Mouse (Mus musculus) embryo, embryonic 11.5 days (tissue): ENCODE data around the gene Elane.

ENCODE experiments used
- DNase-seq: peaks from one replicate; pipeline ENCODE4 v3.0.0-alpha.2; 2012; ENCODE audit warnings: low read depth, low spot score

Elane gene

GRCm38 (mm10) chr10:79858416-79859074 lies 27.5 kb upstream of the Elane start:
- DNase-seq = no peak

DNA sequence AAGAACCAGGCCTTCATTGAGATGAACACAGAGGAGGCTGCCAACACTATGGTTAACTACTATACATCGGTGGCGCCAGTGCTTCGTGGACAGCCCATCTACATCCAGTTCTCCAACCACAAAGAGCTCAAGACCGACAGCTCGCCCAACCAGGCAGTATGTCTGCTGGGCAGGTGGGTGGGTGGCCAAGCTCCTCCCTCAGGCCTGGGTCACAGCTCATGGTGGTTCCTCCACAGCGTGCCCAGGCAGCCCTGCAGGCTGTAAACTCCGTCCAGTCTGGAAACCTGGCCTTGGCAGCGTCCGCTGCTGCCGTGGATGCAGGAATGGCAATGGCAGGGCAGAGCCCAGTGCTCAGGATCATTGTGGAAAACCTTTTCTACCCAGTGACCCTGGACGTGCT lies 26.9 kb upstream of the Elane start:
- no peak for DNase-seq

DNA sequence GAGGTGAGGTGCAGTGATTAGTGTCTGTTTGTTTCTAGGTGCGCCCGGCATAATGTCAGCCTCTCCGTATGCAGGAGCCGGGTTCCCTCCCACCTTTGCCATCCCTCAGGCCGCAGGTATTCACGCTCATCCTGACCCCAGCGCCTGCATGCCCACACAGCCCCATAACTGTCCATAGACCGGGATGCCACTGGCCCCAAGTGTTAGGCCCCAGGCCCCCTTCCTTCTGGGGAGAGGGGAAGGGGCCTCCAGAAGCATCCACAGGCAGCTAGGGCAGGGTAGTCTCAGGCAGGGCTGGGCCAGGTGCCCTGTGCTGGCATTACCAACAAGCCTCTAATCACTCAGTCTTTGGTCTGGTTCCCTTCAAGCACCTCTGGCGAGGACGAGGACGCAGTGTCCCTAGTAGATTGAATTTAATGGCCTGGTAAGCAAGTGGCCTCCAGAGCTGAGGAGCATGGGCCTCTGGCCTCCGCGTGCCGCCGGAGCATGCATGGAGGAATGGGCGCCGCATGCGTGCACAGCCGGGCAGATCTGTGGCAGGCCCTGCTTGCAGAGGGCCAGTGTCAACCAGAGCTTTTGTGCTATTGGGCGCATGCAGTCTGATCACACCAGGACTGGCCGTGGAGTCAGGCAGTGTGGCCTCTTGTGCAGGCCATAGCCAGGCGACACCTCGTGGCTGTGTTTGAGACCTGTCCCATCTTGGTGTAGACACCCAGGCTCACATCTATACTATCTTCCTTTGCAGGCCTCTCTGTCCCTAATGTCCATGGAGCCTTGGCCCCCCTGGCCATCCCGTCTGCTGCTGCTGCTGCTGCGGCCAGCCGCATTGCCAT lies 25.8 kb upstream of the Elane start:
- no peak for DNase-seq

DNA sequence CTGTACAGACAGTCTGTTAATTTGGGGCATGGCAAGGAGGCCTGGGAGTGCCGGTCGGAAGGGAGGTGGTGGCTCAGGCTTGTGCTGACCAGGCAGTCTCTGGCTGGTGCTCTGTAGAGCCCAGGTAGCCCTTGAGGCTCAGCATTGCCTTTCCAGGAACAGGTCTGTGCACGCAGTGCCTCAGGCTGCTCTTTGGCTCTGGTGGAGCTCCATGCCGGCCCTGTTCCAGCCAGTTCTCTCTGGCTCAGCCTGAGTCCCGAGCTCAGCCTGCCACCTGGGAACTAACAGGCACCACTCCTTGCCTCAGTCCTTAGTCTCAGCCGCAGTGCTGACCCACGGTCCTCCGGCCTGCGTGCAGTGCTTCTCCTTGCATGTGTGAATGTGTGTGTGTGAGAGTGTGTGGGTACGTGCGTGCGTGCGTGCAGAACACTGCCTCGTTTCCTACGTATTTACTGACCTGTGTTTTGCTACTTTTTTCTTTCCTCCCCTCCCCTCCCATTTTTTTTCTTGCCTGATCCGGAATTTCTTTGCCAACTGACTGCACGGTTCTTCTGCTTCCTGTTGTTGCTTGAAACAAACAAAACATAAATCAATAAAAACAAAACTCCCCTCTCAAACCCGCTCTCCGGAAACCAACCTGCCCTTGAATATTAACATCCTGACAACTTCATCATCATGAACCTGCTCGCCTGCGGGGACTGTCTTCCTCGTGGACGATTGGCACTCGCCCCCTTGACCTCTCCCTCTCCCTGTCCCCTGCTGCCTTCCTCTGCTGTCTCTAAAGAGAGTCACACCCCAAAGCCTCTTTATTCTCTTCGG lies 24.6 kb upstream of the Elane start:
- DNase-seq = no peak

GRCm38 (mm10) chr10:79862049-79862788 lies 23.8 kb upstream of the Elane start:
- no peak for DNase-seq

- DNase-seq = no peak
Observed at GRCm38 (mm10) chr10:79862925-79863324, 23.1 kb upstream of the Elane start.

DNA sequence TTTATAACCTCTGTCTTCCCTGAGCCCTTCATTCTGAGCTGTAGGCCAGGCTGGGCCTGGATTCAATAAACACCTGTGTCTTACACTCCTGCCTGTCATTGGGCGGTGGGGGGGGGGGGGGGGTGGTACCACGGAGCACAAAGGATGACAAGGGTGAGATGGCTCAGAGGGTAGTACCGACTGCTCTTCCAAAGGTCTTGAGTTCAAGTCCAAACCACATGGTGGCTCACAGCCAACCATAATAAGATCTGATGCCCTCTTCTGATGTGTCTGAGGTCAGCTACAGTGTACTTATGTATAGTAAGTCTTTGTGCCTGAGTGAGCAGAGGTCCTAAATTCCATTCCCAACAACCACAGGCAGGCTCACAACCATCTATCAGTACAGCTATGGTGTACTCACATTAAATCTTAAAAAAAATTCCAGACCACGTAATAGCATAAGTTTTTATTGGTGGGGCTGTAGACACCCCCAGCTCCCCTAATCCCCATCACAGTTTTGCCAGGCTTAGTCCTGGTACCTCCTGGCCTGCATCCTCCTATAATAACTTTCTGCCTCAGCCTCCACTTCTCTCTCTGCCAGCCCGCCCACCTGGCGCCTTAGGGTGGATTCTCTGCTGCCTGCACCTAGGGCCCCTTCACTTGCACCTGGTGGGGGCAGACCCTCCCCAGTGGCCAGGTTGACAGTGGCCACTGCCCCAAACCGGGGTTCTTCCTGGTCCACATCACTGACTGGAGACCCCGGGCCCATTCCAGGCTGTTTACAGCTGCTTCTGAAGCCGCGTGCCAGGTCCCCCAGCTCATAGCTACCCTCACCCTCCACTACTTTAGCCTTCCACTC lies 21.5 kb upstream of the Elane start:
- DNase-seq = no peak

DNA sequence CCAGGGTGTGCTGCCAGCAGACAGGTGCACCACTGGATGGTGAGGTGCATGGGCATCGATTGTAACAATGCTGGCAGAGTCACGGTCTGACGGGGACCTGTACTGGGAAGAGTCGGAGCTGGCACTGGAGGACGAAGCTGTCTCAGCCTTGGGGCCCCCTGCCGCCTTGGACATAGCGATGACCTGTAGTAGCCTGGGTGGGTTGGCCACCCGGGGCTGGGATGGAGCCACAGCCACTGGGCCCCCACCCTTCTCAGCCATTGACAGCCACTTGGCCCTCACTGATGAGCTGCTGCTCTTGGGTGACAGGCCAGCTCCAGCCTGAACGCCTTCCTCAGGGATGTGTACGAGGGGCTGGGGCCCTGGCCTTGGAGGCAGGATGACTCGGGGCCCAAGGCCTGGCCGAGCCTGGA lies 20.9 kb upstream of the Elane start:
- DNase-seq = no peak

DNA sequence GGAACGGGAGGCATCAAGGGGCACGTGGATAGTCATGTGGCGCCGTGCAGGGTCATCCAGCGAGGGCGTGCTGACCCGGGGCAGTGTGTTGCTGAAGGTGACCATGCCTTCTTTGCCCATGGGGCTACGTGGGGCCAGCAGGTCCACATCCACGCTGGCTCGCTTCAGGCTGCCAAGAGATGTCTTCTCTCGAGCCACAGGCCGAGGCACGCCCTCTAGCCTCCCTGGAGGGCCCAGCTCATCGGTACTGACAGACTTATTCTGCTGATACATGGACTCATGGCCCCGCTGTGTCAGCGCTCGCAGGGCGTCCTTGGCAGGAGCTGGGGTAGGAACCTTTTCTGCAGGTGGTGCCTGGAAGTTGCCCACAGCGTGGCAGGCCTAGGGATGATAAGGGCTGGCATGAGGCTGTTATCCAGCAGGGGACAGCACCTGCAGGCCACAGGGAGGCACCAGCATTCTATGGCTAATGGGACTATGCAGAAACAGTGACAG lies 20.2 kb upstream of the Elane start:
- no peak for DNase-seq

DNA sequence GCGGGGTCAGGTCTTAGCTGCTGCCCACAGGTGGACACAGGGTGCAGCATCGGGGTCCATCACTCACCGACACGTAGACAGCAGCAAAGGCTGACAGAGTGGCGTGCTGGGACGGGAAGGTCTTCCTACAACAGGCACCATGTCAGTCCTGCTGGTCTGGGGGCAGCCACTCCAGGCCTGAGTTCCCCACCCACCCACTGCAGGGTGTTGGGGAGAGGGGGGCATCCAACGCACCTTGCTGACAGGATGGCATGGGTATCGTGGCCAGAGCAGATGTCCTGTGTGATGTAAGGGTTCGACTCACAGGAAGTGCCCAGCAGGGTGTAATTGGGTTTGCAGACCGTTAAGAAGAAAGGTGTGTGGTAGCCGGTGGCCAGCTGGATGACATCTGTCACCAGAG lies 19.4 kb upstream of the Elane start:
- DNase-seq = no peak

DNA sequence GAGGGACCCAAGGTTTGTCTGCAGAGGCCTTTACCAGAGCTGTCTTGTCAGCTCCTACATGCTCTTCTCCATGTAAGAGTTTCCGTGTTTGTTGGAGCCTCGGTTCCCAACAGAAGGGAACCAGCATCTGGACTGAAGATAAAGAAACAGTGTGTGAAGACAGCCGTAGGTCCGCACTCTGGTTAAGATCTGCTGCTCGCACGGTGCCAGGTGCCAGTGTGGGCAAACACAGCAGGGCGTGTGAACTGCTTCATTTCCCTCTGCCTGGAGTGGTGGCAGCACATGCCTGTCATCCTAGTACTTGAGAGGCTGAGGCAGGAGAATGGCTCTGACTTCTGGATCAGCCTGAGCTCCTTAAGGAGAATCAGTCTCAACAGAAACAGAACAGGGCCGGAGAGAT lies 14.2 kb upstream of the Elane start:
- DNase-seq = no peak

- no peak for DNase-seq
Observed at GRCm38 (mm10) chr10:79872862-79873261, 13.2 kb upstream of the Elane start.

GRCm38 (mm10) chr10:79873313-79873712 lies 12.7 kb upstream of the Elane start:
- no peak for DNase-seq

- no peak for DNase-seq
Observed at GRCm38 (mm10) chr10:79873715-79874289, 12.2 kb upstream of the Elane start.

- DNase-seq = peak; percentile 63
Observed at GRCm38 (mm10) chr10:79874290-79874862, 11.7 kb upstream of the Elane start, which contains the start of the genes Prtn3 and Plppr3. TSS of gene Prtn3 (plus strand) at chr10:79874476. TSS of gene Plppr3 (minus strand) at chr10:79874634.

DNA sequence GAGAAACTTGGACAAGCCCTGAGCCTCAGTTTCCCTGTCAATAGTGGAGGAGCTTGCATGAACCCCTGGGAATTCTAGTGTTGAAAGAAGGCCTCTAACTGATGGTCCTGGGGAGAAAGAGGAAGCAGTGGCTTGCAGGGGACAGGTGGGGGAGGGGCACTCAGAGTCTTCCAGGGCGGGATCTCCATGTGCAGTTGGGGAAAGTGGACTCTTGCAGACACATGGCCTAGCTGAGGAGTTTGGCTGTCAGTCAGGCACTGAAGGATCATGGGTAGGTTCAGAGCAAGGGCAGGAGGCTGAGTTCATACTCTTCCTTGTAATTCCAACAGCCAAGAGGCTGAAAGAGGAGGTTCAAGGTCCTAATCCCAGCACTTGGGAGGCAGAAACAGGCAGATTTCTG lies 8.9 kb upstream of the Elane start:
- no peak for DNase-seq

DNA sequence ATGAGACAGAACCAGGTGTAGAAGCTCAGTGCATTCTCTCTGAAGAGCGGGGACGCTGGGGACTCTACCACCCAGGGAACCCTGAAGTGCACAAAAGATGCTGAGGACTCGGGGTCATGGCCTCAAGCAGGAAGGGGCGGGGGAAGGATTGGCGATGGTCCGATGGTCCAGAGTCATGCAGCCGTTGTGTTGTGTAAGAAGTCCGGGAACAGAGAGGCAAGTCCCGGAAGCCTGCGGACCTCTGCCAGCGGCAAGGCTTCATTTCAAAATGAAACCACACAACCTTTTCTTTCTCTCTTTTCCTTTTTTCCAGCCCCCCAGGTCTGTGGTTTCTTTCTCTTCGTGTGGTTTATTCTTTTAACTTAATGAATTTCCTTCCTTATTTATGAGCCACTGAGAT lies 8.3 kb upstream of the Elane start:
- no peak for DNase-seq

- no peak for DNase-seq
Observed at GRCm38 (mm10) chr10:79879527-79879926, 6.5 kb upstream of the Elane start.

DNA sequence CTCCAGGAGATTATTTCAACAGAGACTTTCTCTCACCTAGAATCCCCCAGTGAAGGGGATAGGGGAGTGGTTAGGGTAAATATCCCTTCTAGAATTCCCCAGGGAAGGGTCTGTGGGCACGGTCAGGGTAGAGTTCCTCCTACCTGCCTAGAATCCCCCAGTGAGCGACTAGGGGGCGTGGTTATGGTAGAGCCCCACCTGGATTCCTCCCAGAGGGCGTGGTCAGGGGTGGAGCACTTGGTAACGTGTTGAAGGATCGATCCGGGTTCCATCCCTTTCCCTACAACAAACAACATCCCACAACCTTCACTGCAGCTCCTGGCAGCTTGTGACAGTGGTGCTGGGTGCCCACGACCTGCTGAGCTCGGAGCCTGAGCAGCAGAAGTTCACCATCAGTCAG lies 5.3 kb upstream of the Elane start:
- DNase-seq = no peak

DNA sequence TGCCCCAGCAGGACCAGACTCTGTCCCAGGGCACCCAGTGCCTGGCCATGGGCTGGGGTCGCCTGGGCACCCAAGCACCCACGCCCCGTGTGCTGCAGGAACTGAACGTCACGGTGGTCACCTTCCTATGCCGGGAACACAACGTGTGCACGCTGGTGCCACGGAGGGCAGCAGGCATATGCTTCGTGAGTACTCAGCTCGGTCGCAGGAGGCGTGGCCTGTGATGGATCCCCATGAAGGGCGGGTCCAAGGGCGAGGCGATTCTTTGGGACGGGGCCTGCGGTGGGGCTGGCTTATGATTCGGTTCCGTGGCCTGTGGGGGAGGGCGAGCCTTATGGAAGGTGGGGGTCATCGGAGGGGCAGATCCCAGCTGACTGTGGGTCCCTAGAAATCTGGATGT lies 4.1 kb upstream of the Elane start:
- no peak for DNase-seq
